Mouse (Mus musculus) stomach, embryonic 15.5 days (tissue): ENCODE measurements at regions not wholly inside any gene's neighbourhood (a gene's known extent, or its start where the extent isn't known, plus 50 kb on each side); places are given as distances from the start of the nearest gene placed in this dataset.

ENCODE experiments used
- ATAC-seq: fragments of 200-750 bp; cut with Nextera tagmentation; 2 replicates; pipeline ENCODE4 v1.8.0; 2017; ENCODE audit warnings: low read depth, moderate number of reproducible peaks, moderate TSS enrichment; ENCODE audit not compliant: insufficient read depth, low FRiP score
- H3K27ac ChIP-seq: fragments of 300-500 bp; sonication (generic); 2 replicates; pipeline ENCODE4 v1.5.1; 2015; ENCODE audit warnings: mild to moderate bottlenecking, inconsistent platforms
- H3K27me3 ChIP-seq: fragments of 300-500 bp; sonication (generic); replicated peaks from 2 replicates; pipeline ENCODE4 v1.6.1; 2015; ENCODE audit warnings: inconsistent platforms
- H3K36me3 ChIP-seq: fragments of 300-500 bp; sonication (generic); 2 replicates; pipeline ENCODE4 v1.6.1; 2015; ENCODE audit warnings: inconsistent platforms
- H3K4me1 ChIP-seq: fragments of 300-500 bp; sonication (generic); 2 replicates; pipeline ENCODE4 v1.6.1; 2015; ENCODE audit warnings: inconsistent platforms
- H3K4me2 ChIP-seq: fragments of 300-500 bp; sonication (generic); 2 replicates; pipeline ENCODE4 v1.6.1; 2015; ENCODE audit warnings: mild to moderate bottlenecking, inconsistent platforms
- H3K4me3 ChIP-seq: fragments of 300-500 bp; sonication (generic); replicated peaks from 2 replicates; pipeline ENCODE4 v1.5.1; 2015; ENCODE audit warnings: inconsistent platforms
- H3K9ac ChIP-seq: fragments of 300-500 bp; sonication (generic); 2 replicates; pipeline ENCODE4 v1.6.1; 2015; ENCODE audit warnings: inconsistent platforms
- H3K9me3 ChIP-seq: fragments of 300-500 bp; sonication (generic); 2 replicates; pipeline ENCODE4 v1.6.1; 2016; ENCODE audit warnings: inconsistent platforms
- WGBS: fragments of 180-500 bp; shearing (Covaris S2); methylation state at CpG from one replicate; pipeline ENCODE4 v1.1.7; 2015; 5-methylcytosine and 5-hydroxymethylcytosine counted together

DNA sequence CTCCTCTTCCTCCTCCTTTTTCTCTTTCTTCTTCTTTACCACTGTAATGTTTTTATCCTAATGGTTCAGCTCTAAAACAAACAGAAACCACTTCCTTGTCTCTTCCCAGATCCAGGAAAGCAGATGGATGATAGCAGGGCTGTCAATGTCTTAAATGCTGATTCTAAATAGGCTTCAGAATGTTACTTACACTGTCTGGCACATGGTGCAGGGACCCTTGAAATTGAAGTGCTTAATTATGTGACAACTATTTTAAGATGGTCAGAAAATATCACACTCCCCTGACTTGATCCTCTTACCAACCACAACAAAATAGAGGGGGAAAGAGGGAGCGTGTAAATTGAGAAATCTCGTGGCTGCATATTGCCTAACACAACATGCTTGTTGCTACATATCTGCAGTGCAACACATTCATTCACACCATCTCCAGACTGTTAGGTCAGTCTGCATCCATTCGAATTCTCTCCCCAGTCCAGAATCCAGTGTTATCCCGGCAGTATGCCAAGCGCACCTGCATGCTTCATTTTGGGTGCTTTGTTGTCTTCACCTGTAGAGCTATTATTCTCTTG is 500.7 kb upstream of the Map3k7 start:
- no peak overlapping the region for H3K27ac ChIP-seq
- no peaks in the 10 kb centered on the region for H3K9me3 ChIP-seq
- no peak overlapping the region for H3K9ac ChIP-seq
- H3K27me3 ChIP-seq, result no peaks in the 10 kb centered on the region
- H3K4me2 ChIP-seq, result no peak overlapping the region
- no peaks in the 10 kb centered on the region for H3K36me3 ChIP-seq
- no peak for ATAC-seq
- H3K4me3 ChIP-seq, result no peak overlapping the region
- no peaks in the 10 kb centered on the region for H3K4me1 ChIP-seq
- WGBS, result 80% methylated on average over 5 of the region's 5 CpGs

DNA sequence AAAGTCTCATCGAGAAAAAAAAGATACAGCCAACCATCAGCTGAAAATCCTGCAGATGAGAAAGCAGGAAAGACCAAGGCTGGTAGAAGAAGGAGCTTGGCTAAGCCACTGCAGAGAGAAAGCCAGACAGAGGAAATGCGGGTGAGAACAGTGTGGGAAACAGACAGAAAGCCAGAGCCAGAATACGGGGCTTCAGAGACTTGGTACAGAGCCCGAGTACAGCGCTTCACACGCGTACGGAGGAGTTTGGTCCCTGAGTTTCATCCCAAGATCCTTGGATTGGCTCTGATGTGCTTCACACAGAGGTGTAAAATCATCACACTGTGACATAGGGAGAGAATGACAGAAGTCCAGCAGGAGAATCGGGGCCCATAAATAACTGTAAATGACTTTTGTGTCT is 495.6 kb upstream of the Map3k7 start:
- WGBS, result 86% methylated on average over 9 of the region's 9 CpGs
- Histone ChIP-seq H3K9ac (no peak overlapping the region), H3K27ac (no peak overlapping the region), H3K4me2 (no peak overlapping the region), H3K4me3 (no peak overlapping the region), H3K9me3 (no peaks in the 10 kb centered on the region), H3K27me3 (no peaks in the 10 kb centered on the region), H3K36me3 (no peaks in the 10 kb centered on the region), H3K4me1 (no peaks in the 10 kb centered on the region)
- ATAC-seq, result no peak

DNA sequence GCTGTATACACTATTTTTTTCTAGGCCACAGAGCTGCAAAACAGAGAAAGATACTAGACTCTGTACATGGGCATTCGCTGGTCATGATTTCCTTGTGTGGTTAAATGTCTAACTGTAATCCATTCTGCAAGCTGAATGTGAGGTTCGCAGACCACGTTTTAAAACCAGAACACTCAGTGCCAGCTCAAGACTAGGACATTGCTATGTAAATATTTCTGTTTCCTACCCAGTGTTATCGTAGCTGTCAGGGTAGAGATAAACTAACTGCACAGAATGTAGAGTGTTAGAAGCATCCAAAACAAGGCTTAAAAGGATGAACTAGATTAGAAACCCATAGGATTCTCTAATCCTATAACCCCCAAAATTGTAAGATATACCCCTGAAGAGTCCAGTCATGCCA is 494.1 kb upstream of the Map3k7 start:
- no peak overlapping the region for H3K27ac ChIP-seq
- 31% methylated on average over 4 of the region's 4 CpGs for WGBS

DNA sequence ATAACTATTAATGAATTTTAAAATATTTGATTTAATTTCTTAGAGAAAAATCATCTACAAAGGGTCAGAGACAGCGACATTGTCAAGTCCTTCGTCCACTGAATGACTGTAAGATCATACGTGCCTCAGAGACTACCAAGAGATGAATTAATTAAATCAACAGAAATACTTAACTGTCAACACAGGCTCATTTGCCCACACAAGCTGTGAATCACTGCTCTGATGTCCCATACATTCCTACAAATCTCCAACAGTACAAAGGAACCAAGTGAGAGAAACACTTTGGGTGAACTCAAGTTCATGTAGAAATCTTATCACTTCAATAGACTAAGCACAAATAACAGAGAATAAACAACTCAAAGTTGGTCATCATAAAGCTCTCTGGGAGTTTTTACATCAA is 471.4 kb upstream of the Map3k7 start:
- Histone ChIP-seq H3K27me3 (no peaks in the 10 kb centered on the region), H3K9ac (no peak overlapping the region), H3K27ac (no peak overlapping the region), H3K4me3 (no peak overlapping the region), H3K4me1 (no peaks in the 10 kb centered on the region), H3K4me2 (no peak overlapping the region), H3K9me3 (no peaks in the 10 kb centered on the region), H3K36me3 (no peaks in the 10 kb centered on the region)
- 78% methylated on average over 3 of the region's 3 CpGs for WGBS
- no peak for ATAC-seq

More for the DNA sequence above, 494.1 kb upstream of the Map3k7 start:
- no peaks in the 10 kb centered on the region for H3K36me3 ChIP-seq
- no peaks in the 10 kb centered on the region for H3K4me1 ChIP-seq
- H3K27me3 ChIP-seq, result no peaks in the 10 kb centered on the region
- no peak overlapping the region for H3K4me2 ChIP-seq
- no peaks in the 10 kb centered on the region for H3K9me3 ChIP-seq
- ATAC-seq, result no peak
- H3K4me3 ChIP-seq, result no peak overlapping the region
- no peak overlapping the region for H3K9ac ChIP-seq

DNA sequence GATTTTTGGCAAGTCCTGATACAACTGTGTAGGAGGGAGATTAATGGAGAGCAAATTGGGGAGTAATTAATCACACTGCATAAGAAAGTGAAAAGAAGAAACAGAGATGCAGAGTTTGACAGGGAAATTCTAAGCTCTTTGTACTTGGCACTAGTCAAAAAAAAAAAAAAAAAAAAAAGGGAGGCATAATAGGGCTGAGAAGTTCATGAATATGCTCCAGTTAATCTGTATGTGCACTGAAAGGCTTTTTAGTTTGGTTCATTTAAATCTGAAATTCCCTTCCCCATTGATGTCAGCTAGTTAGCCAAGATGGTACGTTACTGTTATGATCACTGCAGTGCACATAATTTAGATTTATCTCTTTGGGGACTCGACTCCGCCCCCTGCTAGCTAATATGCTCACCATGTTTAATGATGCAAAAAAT is 470.8 kb upstream of the Map3k7 start:
- no peaks in the 10 kb centered on the region for H3K27me3 ChIP-seq
- no peaks in the 10 kb centered on the region for H3K36me3 ChIP-seq
- no peak overlapping the region for H3K9ac ChIP-seq
- H3K4me3 ChIP-seq, result no peak overlapping the region
- no peaks in the 10 kb centered on the region for H3K9me3 ChIP-seq
- no peaks in the 10 kb centered on the region for H3K4me1 ChIP-seq
- WGBS, result 65% methylated on average over 3 of the region's 3 CpGs
- H3K4me2 ChIP-seq, result no peak overlapping the region
- ATAC-seq, result no peak
- no peak overlapping the region for H3K27ac ChIP-seq

DNA sequence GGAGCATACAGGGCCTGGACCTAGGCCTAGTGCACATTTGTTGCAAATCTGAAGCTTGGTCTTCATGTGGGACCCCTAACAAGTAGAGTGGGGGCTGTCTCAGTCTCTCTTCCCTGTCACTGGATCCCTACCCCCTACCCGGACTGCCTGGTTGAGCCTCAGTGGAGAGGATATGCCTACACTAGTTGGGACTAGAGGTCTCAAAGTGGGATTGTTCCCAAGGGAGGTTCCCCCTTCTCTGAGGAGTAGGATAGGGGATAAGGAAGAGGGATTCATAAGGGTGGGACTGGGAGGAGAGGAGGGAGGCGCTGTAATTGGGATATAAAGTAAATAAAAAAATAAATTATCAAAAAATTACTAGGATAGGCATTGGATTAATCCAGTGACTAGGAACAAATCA is 464.0 kb upstream of the Map3k7 start:
- H3K36me3 ChIP-seq, result no peaks in the 10 kb centered on the region
- no peak overlapping the region for H3K4me3 ChIP-seq
- no peak overlapping the region for H3K27ac ChIP-seq
- no peak overlapping the region for H3K4me2 ChIP-seq
- no peak overlapping the region for H3K9ac ChIP-seq
- 89% methylated on average over 2 of the region's 2 CpGs for WGBS
- ATAC-seq, result no peak
- H3K9me3 ChIP-seq, result no peaks in the 10 kb centered on the region
- H3K4me1 ChIP-seq, result no peaks in the 10 kb centered on the region
- no peaks in the 10 kb centered on the region for H3K27me3 ChIP-seq

DNA sequence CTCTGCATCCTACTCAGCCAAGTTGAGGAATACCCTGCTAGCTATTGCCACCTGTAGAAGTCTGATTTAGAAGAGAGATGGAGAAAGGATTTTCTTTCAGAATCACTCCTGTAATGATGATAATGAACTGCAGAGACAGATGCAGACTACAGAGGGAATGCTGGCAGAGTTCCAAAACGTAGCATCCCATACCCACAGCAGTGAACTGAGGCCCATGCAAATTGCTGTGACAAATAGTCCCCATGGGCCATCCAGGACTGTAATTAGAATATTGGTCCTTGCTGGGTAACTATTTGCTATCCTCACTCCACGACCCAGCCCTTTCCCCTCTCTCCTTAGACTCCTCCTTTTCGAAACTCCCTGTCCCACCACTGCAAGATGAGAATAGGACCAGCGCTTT is 463.5 kb upstream of the Map3k7 start:
- no peak overlapping the region for H3K9ac ChIP-seq
- no peak for ATAC-seq
- H3K36me3 ChIP-seq, result no peaks in the 10 kb centered on the region
- H3K4me1 ChIP-seq, result no peaks in the 10 kb centered on the region
- H3K9me3 ChIP-seq, result no peaks in the 10 kb centered on the region
- H3K4me2 ChIP-seq, result no peak overlapping the region
- WGBS, result 83% methylated on average over 4 of the region's 4 CpGs
- no peak overlapping the region for H3K27ac ChIP-seq
- H3K27me3 ChIP-seq, result no peaks in the 10 kb centered on the region
- no peak overlapping the region for H3K4me3 ChIP-seq

DNA sequence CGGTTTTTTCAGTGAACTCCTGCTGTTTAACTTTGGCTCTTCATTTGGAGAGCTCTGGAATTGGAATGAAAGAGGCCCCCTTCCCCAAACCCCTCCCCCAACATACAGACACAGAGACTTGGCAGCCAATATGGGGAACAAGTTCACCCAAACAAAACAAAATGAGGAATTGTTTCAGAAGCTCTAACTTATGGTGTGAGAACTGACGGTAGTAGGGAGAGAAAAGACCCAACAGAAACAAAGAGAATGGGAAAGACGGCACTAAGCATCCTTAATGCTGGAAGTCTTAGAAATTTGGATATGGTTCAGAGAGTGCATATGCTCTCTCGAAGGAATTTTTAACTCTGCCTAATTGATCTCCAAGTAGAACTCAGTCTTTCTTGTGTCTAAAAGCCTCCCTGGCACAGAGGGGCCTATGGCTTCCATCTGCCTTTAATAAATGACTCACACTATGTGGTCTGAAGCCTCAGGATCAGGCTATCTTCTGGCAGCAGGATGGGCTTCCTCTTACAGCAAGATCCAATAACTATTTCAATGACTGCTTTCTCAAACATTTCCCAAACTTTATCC is 438.2 kb upstream of the Map3k7 start:
- H3K4me2 ChIP-seq, result no peak overlapping the region
- 33% methylated on average over 4 of the region's 4 CpGs for whole genome bisulfite sequencing
- peak; percentile 66; the same call in 1 of the 2 replicates for ATAC-seq
- no peaks in the 10 kb centered on the region for H3K27me3 ChIP-seq
- no peak overlapping the region for H3K4me3 ChIP-seq
- H3K4me1 ChIP-seq, result no peaks in the 10 kb centered on the region
- no peaks in the 10 kb centered on the region for H3K36me3 ChIP-seq
- H3K27ac ChIP-seq, result 0 out of 2 replicates have a peak overlapping the region, but pooled peaks have one; percentile 26
- no peak overlapping the region for H3K9ac ChIP-seq
- no peaks in the 10 kb centered on the region for H3K9me3 ChIP-seq

DNA sequence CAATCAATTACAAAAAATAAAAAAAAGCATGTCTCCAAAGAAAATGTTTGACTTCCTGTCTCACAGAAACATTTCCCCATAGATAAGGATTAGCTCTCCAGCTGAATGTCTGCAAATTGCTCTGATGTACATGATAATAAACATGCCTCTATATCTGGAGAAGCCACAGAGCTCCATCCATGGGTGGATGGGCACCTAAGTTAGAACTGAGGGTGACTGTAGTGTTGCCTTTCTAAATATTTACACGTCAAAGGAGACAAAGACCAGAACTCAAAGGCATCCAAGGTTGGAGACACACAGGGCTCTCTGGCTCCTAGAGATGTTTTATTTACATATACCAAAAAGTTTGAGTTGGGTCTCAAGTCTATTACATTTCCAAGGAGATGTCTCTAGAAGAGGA is 427.1 kb upstream of the Map3k7 start:
- H3K9me3 ChIP-seq, result no peaks in the 10 kb centered on the region
- H3K27me3 ChIP-seq, result no peaks in the 10 kb centered on the region
- H3K4me2 ChIP-seq, result no peak overlapping the region
- no peaks in the 10 kb centered on the region for H3K4me1 ChIP-seq
- H3K4me3 ChIP-seq, result no peak overlapping the region
- no peak overlapping the region for H3K9ac ChIP-seq
- no peaks in the 10 kb centered on the region for H3K36me3 ChIP-seq
- WGBS, result 38% methylated on average over 1 of the region's 1 CpGs
- H3K27ac ChIP-seq, result no peak overlapping the region
- ATAC-seq, result no peak

DNA sequence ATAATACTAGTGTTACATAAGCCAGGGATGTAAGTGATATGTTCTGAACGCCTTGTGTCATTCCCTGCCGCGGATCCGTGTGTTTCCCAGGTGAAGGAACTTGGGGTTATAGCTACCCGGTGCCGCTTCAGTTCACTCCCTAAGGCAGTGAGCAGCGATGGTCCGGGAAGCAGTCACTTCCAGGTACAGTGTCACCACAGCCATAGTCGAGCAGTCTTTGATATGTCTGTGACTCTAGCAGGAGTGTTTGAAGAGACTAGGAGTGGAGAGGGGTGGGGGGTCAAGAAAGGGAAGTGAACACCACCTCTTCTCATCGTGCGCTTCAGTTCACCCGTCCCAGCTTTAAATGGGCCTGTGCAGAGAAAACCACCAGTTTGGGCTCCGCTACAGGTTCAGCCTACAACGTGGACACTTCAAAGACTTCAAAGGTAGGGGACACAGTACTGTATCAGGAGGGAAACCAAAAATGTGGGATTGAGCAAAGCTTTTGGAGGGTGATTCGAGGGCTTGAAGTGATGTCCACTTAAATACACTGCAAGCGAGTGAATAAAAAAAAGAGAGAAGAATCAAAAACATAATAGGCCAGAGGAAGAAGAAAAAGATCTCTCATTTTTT is 410.0 kb upstream of the Map3k7 start:
- no peaks in the 10 kb centered on the region for H3K4me1 ChIP-seq
- H3K27ac ChIP-seq, result no peak overlapping the region
- 88% methylated on average over 16 of the region's 16 CpGs for WGBS
- no peak overlapping the region for H3K9ac ChIP-seq
- no peaks in the 10 kb centered on the region for H3K36me3 ChIP-seq
- no peak overlapping the region for H3K4me2 ChIP-seq
- no peak overlapping the region for H3K4me3 ChIP-seq
- no peaks in the 10 kb centered on the region for H3K9me3 ChIP-seq
- no peak for ATAC-seq
- no peaks in the 10 kb centered on the region for H3K27me3 ChIP-seq

DNA sequence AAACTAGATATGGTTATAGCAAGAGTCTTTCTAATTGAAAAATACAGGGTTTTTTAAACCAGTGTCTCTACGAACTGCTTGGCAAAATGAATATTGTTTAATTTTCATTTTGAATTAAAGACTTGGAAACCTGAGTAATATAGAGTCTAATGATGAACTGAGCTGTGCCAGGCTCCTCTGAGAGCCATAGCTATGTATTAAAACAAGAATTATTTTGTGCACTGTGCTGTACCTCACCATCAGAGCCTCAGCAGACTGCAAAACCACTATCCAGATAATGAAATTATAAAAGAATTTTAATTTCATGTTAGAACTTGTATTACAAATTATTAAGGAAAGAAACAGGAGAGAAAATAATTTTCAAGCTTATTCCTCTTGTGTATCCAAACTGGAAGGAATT is 408.8 kb upstream of the Map3k7 start:
- Histone ChIP-seq H3K27ac (no peak overlapping the region), H3K4me1 (no peaks in the 10 kb centered on the region), H3K27me3 (no peaks in the 10 kb centered on the region), H3K9ac (no peak overlapping the region), H3K9me3 (no peaks in the 10 kb centered on the region), H3K4me3 (no peak overlapping the region), H3K36me3 (no peaks in the 10 kb centered on the region), H3K4me2 (no peak overlapping the region)
- no peak for ATAC-seq
- WGBS, result 77% methylated on average over 1 of the region's 1 CpGs

DNA sequence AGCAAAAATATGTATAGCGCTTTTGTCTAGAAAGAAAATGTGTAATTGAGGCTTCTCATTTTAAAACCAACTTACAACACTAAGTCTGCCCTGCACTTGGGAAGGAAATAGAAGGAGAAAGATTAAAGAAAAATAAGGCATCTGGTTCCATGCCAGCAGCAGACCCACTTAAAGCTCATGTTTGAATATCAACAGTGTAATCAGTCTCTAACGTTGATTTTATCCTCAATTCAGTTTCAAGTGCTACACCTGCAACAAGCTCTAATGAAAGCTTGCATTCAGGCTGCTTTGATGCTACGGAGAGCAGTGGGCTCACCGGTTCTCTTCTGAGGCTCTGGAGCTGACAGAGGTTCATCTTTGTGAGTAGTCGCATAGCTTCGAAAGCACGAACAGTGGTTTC is 406.6 kb upstream of the Map3k7 start:
- Histone ChIP-seq H3K27me3 (no peaks in the 10 kb centered on the region), H3K4me2 (no peak overlapping the region), H3K9ac (no peak overlapping the region), H3K9me3 (no peaks in the 10 kb centered on the region), H3K27ac (no peak overlapping the region), H3K36me3 (no peaks in the 10 kb centered on the region), H3K4me3 (no peak overlapping the region), H3K4me1 (no peaks in the 10 kb centered on the region)
- ATAC-seq, result no peak
- 75% methylated on average over 7 of the region's 7 CpGs for WGBS
